Mouse (Mus musculus) heart, embryonic 11.5 days (tissue): ENCODE results near the gene Cgref1. TPM values are rescaled to one million over a fixed set of nuclear protein-coding genes. Genes with fewer than 3 reads are reported as not detected.
A peak's percentile ranks its signal among the peaks of the same experiment; 100 is the strongest.

ENCODE experiments used
- ATAC-seq: fragments of 200-750 bp; cut with Nextera tagmentation; replicated peaks from 2 replicates; pipeline ENCODE4 v1.8.0; 2017; ENCODE audit warnings: moderate library complexity; ENCODE audit not compliant: insufficient number of reproducible peaks, low FRiP score, low TSS enrichment
- H3K27ac ChIP-seq: fragments of 300-500 bp; sonication (generic); 2 replicates; pipeline ENCODE4 v1.5.1; 2014; ENCODE audit warnings: mild to moderate bottlenecking, low read depth, low read length
- H3K27me3 ChIP-seq: fragments of 300-500 bp; sonication (generic); 2 replicates; pipeline ENCODE4 v1.6.1; 2014; ENCODE audit warnings: mild to moderate bottlenecking, low read length, mixed read lengths; ENCODE audit not compliant: control insufficient read depth, insufficient read depth
- H3K36me3 ChIP-seq: fragments of 300-500 bp; sonication (generic); 2 replicates; pipeline ENCODE4 v1.6.1; 2014; ENCODE audit warnings: mild to moderate bottlenecking, low read length, moderate library complexity, mixed read lengths; ENCODE audit not compliant: control insufficient read depth, insufficient read depth
- H3K4me1 ChIP-seq: fragments of 300-500 bp; sonication (generic); 2 replicates; pipeline ENCODE4 v1.6.1; 2014; ENCODE audit warnings: low read length; ENCODE audit not compliant: control insufficient read depth, insufficient read depth
- H3K4me2 ChIP-seq: fragments of 300-500 bp; sonication (generic); 2 replicates; pipeline ENCODE4 v1.6.1; 2014; ENCODE audit warnings: mild to moderate bottlenecking, moderate library complexity
- H3K4me3 ChIP-seq: fragments of 300-500 bp; sonication (generic); 2 replicates; pipeline ENCODE4 v1.5.1; 2014; ENCODE audit warnings: low read depth, low read length
- H3K9ac ChIP-seq: fragments of 300-500 bp; sonication (generic); 2 replicates; pipeline ENCODE4 v1.6.1; 2014; ENCODE audit warnings: mild to moderate bottlenecking, low read depth, low read length, moderate library complexity
- H3K9me3 ChIP-seq: fragments of 300-500 bp; sonication (generic); replicated peaks from 2 replicates; pipeline ENCODE4 v1.6.1; 2016; ENCODE audit warnings: low read length; ENCODE audit not compliant: control insufficient read depth
- WGBS: fragments of 180-500 bp; shearing (Covaris S2); extraction: QIAGEN DNeasy Blood & Tissue Kit; methylation state at CpG from one replicate; pipeline ENCODE4 v1.1.7; 2014; ENCODE audit not compliant: insufficient replicate concordance; 5-methylcytosine and 5-hydroxymethylcytosine counted together
- polyA plus RNA-seq: library from polyadenylated mRNA; unstranded; fragments of >200 nt; fragmentation: Nextera tagmentation; extraction: Ambion mirVana; gene quantifications from 2 replicates; pipeline ENCODE4 v1.2.1, GENCODE M21; 2014

Gene Cgref1
- polyA plus RNA-seq, 1 experiment from 2014 or later, result 5.4 TPM

GRCm38 (mm10) chr5:30934725-30935461 is 10.5 kb downstream of the Cgref1 start:
- Histone ChIP-seq H3K27me3 (no peaks in the 10 kb centered on the region), H3K4me3 (no peak overlapping the region), H3K9ac (no peak overlapping the region), H3K9me3 (no peaks in the 10 kb centered on the region), H3K36me3 (no peaks in the 10 kb centered on the region), H3K27ac (no peak overlapping the region), H3K4me2 (no peak overlapping the region), H3K4me1 (no peaks in the 10 kb centered on the region)
- 79% methylated on average over 5 of the region's 5 CpGs for WGBS
- ATAC-seq, result no peak

GRCm38 (mm10) chr5:30933705-30934104 is 11.7 kb downstream of the Cgref1 start:
- 55% methylated on average over 5 of the region's 5 CpGs for WGBS
- no peak overlapping the region for H3K27ac ChIP-seq
- no peaks in the 10 kb centered on the region for H3K36me3 ChIP-seq
- no peak overlapping the region for H3K4me2 ChIP-seq
- H3K4me1 ChIP-seq, result no peaks in the 10 kb centered on the region
- H3K9ac ChIP-seq, result no peak overlapping the region
- no peak overlapping the region for H3K4me3 ChIP-seq
- ATAC-seq, result no peak
- no peaks in the 10 kb centered on the region for H3K9me3 ChIP-seq
- no peaks in the 10 kb centered on the region for H3K27me3 ChIP-seq

GRCm38 (mm10) chr5:30931378-30931777 is 14.0 kb downstream of the Cgref1 start:
- H3K4me2 ChIP-seq, result no peak overlapping the region
- 59% methylated on average over 4 of the region's 4 CpGs for WGBS
- H3K4me3 ChIP-seq, result no peak overlapping the region
- no peak overlapping the region for H3K27ac ChIP-seq
- no peaks in the 10 kb centered on the region for H3K27me3 ChIP-seq
- H3K9me3 ChIP-seq, result no peaks in the 10 kb centered on the region
- H3K9ac ChIP-seq, result no peak overlapping the region
- no peak for ATAC-seq
- no peaks in the 10 kb centered on the region for H3K36me3 ChIP-seq
- H3K4me1 ChIP-seq, result no peaks in the 10 kb centered on the region

GRCm38 (mm10) chr5:30930846-30931245 is 14.5 kb downstream of the Cgref1 start:
- Histone ChIP-seq H3K27me3 (no peaks in the 10 kb centered on the region), H3K9me3 (no peaks in the 10 kb centered on the region), H3K4me3 (no peak overlapping the region), H3K4me2 (no peak overlapping the region), H3K27ac (no peak overlapping the region), H3K36me3 (no peaks in the 10 kb centered on the region), H3K9ac (no peak overlapping the region), H3K4me1 (no peaks in the 10 kb centered on the region)
- WGBS, result 79% methylated on average over 6 of the region's 6 CpGs
- ATAC-seq, result no peak

- no peaks in the 10 kb centered on the region for H3K9me3 ChIP-seq
- H3K36me3 ChIP-seq, result no peaks in the 10 kb centered on the region
- H3K27me3 ChIP-seq, result no peaks in the 10 kb centered on the region
- ATAC-seq, result no peak
- H3K27ac ChIP-seq, result no peak overlapping the region
- H3K4me1 ChIP-seq, result no peaks in the 10 kb centered on the region
- WGBS, result 49% methylated on average over 4 of the region's 4 CpGs
- H3K9ac ChIP-seq, result no peak overlapping the region
- H3K4me3 ChIP-seq, result no peak overlapping the region
- H3K4me2 ChIP-seq, result no peak overlapping the region
These were observed 15.3 kb downstream of the Cgref1 start for GRCm38 (mm10) chr5:30930121-30930520.

- 41% methylated on average over 7 of the region's 7 CpGs for WGBS
- Histone ChIP-seq H3K27ac (no peak overlapping the region), H3K9ac (no peak overlapping the region), H3K4me3 (no peak overlapping the region), H3K4me1 (peaks cover 5% of the 10 kb centered on the region), H3K4me2 (peak overlapping the region; percentile 14), H3K9me3 (no peaks in the 10 kb centered on the region), H3K36me3 (no peaks in the 10 kb centered on the region), H3K27me3 (no peaks in the 10 kb centered on the region)
- ATAC-seq, result no peak
These were observed 17.4 kb downstream of the Cgref1 start for GRCm38 (mm10) chr5:30927945-30928529.

GRCm38 (mm10) chr5:30926073-30926472 is 19.3 kb downstream of the Cgref1 start:
- 88% methylated on average over 2 of the region's 2 CpGs for WGBS
- Histone ChIP-seq H3K4me2 (no peak overlapping the region), H3K4me3 (no peak overlapping the region), H3K27ac (no peak overlapping the region), H3K27me3 (no peaks in the 10 kb centered on the region), H3K9me3 (no peaks in the 10 kb centered on the region), H3K36me3 (no peaks in the 10 kb centered on the region), H3K4me1 (peaks cover 18% of the 10 kb centered on the region), H3K9ac (no peak overlapping the region)
- no peak for ATAC-seq

- Histone ChIP-seq H3K27ac (no peak overlapping the region), H3K9me3 (no peaks in the 10 kb centered on the region), H3K9ac (no peak overlapping the region), H3K4me3 (no peak overlapping the region), H3K4me1 (peaks cover 20% of the 10 kb centered on the region), H3K27me3 (no peaks in the 10 kb centered on the region), H3K36me3 (no peaks in the 10 kb centered on the region), H3K4me2 (no peak overlapping the region)
- ATAC-seq, result no peak
- 86% methylated on average over 5 of the region's 5 CpGs for WGBS
These were observed 20.2 kb downstream of the Cgref1 start for GRCm38 (mm10) chr5:30925217-30925616.

GRCm38 (mm10) chr5:30924614-30925013 is 20.8 kb downstream of the Cgref1 start:
- Histone ChIP-seq H3K27ac (no peak overlapping the region), H3K9ac (no peak overlapping the region), H3K4me3 (no peak overlapping the region), H3K27me3 (no peaks in the 10 kb centered on the region), H3K4me1 (peaks cover 20% of the 10 kb centered on the region), H3K4me2 (no peak overlapping the region), H3K9me3 (no peaks in the 10 kb centered on the region), H3K36me3 (no peaks in the 10 kb centered on the region)
- 76% methylated on average over 8 of the region's 8 CpGs for WGBS
- no peak for ATAC-seq
